Mouse (Mus musculus) hindbrain, embryonic 13.5 days (tissue): Measurements from ENCODE around the gene Crip1. TPM values are rescaled to one million over a fixed set of nuclear protein-coding genes. Genes with fewer than 3 reads are reported as not detected.

Experiments used
- ATAC-seq: fragments of 200-750 bp; cut with Nextera tagmentation; 2 replicates; pipeline ENCODE4 v1.8.0; 2017; ENCODE audit warnings: moderate TSS enrichment; ENCODE audit not compliant: low FRiP score
- H3K27ac ChIP-seq: fragments of 300-500 bp; sonication (generic); 2 replicates; pipeline ENCODE4 v1.5.1; 2015; ENCODE audit warnings: inconsistent platforms, mild to moderate bottlenecking, moderate library complexity
- H3K27me3 ChIP-seq: fragments of 300-500 bp; sonication (generic); 2 replicates; pipeline ENCODE4 v1.6.1; 2015; ENCODE audit warnings: mild to moderate bottlenecking, inconsistent platforms
- H3K36me3 ChIP-seq: fragments of 300-500 bp; sonication (generic); 2 replicates; pipeline ENCODE4 v1.6.1; 2015; ENCODE audit warnings: mild to moderate bottlenecking, inconsistent platforms
- H3K4me1 ChIP-seq: fragments of 300-500 bp; sonication (generic); replicated peaks from 2 replicates; pipeline ENCODE4 v1.6.1; 2015; ENCODE audit warnings: inconsistent platforms
- H3K4me2 ChIP-seq: fragments of 300-500 bp; sonication (generic); 2 replicates; pipeline ENCODE4 v1.6.1; 2015; ENCODE audit warnings: inconsistent platforms, mild to moderate bottlenecking, moderate library complexity
- H3K4me3 ChIP-seq: fragments of 300-500 bp; sonication (generic); 2 replicates; pipeline ENCODE4 v1.5.1; 2015; ENCODE audit warnings: mild to moderate bottlenecking, inconsistent platforms
- H3K9ac ChIP-seq: fragments of 300-500 bp; sonication (generic); 2 replicates; pipeline ENCODE4 v1.6.1; 2015; ENCODE audit warnings: mild to moderate bottlenecking, inconsistent platforms
- H3K9me3 ChIP-seq: fragments of 300-500 bp; sonication (generic); 2 replicates; pipeline ENCODE4 v1.6.1; 2016; ENCODE audit warnings: inconsistent platforms
- WGBS: fragments of 180-500 bp; shearing (Covaris S2); methylation state at CpG from one replicate; pipeline ENCODE4 v1.1.7; 2015; 5-methylcytosine and 5-hydroxymethylcytosine counted together
- polyA plus RNA-seq: library from polyadenylated mRNA; unstranded; fragments of >200 nt; fragmentation: Nextera tagmentation; extraction: Ambion mirVana; gene quantifications from 2 replicates; pipeline ENCODE4 v1.2.1, GENCODE M21; 2015

The Crip1 gene
- polyA plus RNA-seq, 1 experiment from 2014 or later, result 47.1 TPM

DNA sequence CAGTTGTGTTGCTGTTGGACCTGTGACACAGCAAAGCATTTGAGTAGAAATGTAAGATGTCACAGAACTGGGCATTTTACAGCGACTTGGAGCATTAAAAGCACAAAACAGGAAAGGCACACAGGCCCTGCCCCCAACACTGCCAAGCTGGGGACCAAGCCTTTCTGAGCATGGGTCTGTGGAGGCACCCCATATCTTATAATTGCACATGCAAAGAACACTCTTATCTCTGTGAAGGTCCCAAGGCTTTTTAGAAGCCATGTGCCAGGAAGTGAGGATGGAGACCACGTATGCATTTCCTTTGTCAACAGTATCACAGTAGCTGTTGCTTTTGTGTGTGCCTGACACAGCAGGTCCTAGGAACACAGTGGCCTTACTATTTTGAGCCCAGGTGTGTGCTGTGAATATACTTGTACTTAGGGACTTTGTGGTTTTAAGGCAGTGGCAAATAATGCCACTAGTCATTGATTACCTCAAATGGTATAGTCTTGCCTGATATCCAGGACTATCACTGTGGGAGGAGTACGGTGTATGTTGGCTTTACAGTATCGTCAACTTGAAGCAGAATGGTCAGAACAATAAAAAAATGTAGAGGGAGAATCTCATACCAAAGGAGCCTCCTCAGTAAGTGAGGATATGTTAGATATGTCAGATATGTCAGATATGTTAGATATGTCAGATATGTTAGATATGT lies 38.5 kb upstream of the Crip1 start:
- no peak for ATAC-seq
- Histone ChIP-seq H3K27ac (no peak overlapping the region), H3K4me1 (peaks cover 52% of the 10 kb centered on the region), H3K9ac (no peak overlapping the region), H3K9me3 (no peaks in the 10 kb centered on the region), H3K4me2 (no peak overlapping the region), H3K4me3 (no peak overlapping the region), H3K27me3 (no peaks in the 10 kb centered on the region), H3K36me3 (peaks cover 11% of the 10 kb centered on the region)
- WGBS, result 89% methylated on average over 4 of the region's 4 CpGs

DNA sequence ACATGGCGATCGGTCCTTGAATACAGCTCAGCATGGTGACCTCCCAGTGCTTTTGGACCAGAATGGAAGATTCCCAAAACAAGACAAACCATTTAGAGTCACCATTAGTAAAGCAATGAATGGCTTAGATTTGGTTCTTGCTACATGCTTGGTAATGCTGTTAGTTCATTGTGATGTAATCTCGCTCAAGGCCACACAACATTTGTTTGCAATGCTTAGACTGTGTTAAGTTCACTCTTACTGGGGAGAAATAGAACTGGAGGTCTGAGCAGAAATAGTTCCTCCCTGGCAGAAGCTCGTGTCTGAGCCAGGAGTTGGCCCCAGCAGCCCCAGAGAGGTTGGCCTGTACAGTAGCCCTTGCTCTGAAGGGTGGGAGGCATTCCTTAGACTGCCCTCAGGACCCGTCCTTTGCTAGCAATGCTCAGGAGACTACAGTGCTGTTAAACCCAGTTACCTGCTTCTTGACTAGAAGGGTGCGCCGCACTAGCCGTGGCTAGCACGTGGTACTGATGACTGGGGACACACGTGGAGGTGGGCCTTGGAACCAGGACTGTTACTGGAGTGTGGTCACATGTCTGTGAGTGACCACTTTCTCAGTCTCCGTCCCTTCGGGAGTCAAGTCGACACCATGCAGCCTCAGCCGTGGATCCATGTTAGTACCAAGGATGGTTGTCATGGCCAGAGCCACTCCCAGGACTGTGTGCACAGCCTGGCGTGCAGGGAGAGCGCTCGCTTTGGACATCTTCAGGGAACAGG lies 37.4 kb upstream of the Crip1 start:
- 88% methylated on average over 17 of the region's 17 CpGs for WGBS
- H3K36me3 ChIP-seq, result peaks cover 22% of the 10 kb centered on the region
- no peak overlapping the region for H3K9ac ChIP-seq
- no peaks in the 10 kb centered on the region for H3K27me3 ChIP-seq
- peak; percentile 14; the same call in 1 of the 2 replicates for ATAC-seq
- H3K4me3 ChIP-seq, result no peak overlapping the region
- no peak overlapping the region for H3K27ac ChIP-seq
- no peaks in the 10 kb centered on the region for H3K9me3 ChIP-seq
- H3K4me2 ChIP-seq, result no peak overlapping the region
- H3K4me1 ChIP-seq, result peaks cover 42% of the 10 kb centered on the region

DNA sequence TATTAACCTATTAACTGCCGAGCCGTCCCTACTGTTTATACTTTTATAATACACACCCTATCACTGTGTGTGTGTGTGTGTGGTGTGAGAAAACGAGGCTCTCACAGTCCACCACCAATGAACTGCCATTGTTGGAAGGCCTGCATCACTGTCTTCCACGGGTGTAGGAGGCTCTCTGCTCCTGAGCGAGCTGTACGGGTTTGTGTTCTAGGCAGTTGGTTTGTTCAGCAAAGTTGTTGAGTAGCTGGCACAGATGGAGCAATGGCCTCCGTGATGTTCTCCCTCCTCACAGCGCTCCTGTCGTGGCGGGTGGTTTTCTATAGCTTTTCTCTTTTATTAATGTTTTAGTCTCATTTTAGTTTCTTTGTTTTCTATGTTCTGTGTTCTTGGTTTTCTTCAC lies 36.3 kb upstream of the Crip1 start:
- Histone ChIP-seq H3K27ac (no peak overlapping the region), H3K4me3 (no peak overlapping the region), H3K9me3 (no peaks in the 10 kb centered on the region), H3K9ac (no peak overlapping the region), H3K4me1 (peaks cover 31% of the 10 kb centered on the region), H3K4me2 (no peak overlapping the region), H3K27me3 (no peaks in the 10 kb centered on the region), H3K36me3 (peaks cover 33% of the 10 kb centered on the region)
- 82% methylated on average over 10 of the region's 10 CpGs for WGBS
- ATAC-seq, result no peak

DNA sequence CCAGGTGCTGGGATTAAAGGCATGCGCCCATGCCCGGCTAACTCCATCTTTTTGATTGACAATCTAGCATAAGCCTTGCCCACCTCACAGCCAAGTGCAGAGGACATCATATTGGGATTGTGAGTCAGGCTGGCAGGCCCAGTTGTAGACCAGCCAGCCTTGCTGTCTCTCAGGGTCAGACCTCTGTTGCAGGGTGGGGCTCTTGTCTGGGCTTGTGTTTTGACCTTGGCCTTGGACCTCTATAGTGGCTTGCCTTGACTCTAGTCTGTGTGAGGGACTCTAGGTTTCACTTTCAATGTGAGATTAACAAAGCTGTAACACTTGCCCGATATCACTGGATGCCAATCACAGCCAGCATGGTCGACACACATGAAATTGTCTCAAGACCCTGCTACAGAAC lies 32.0 kb upstream of the Crip1 start:
- WGBS, result 90% methylated on average over 4 of the region's 4 CpGs

DNA sequence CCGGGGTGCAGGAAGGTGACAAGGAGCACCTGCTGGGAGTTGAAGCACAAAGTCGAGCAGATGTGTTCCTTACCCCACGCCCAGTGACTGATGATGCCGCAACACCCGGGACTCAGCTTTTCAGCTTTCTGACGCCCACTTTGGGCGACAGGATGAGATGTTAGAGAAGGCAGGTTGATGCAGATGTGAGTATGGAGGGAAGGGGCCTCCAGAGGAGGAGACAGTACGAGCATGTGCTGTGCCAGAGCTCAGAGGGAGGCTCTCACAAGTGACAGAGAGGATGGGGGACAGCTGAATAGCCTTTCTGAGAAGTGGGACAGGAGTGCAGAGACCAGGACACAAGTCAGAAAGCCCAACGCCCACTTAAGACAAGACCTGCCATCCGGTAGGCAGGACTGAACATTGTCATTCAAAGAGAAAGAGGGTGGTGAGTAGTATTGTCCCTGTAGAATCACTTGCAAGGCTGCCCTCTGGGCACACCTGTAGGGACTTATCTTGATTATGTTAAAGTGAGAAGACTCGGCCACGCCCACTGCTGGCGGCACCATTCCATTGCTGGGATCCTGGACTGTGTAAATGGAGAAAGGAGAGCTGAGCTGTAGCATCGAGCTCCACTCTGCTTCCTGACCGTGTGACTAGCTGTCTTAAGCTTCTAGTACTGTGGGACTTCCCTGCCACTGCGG lies 31.1 kb upstream of the Crip1 start:
- Histone ChIP-seq H3K4me2 (no peak overlapping the region), H3K27ac (no peak overlapping the region), H3K36me3 (peaks cover 64% of the 10 kb centered on the region), H3K4me3 (no peak overlapping the region), H3K9me3 (no peaks in the 10 kb centered on the region), H3K4me1 (peaks cover 9% of the 10 kb centered on the region), H3K9ac (no peak overlapping the region), H3K27me3 (no peaks in the 10 kb centered on the region)
- WGBS, result 90% methylated on average over 16 of the region's 16 CpGs
- no peak for ATAC-seq

More for the DNA sequence above, 32.0 kb upstream of the Crip1 start:
- Histone ChIP-seq H3K36me3 (peaks cover 61% of the 10 kb centered on the region), H3K9ac (no peak overlapping the region), H3K4me1 (peaks cover 16% of the 10 kb centered on the region), H3K4me3 (no peak overlapping the region), H3K4me2 (no peak overlapping the region), H3K27me3 (no peaks in the 10 kb centered on the region), H3K9me3 (no peaks in the 10 kb centered on the region), H3K27ac (no peak overlapping the region)
- ATAC-seq, result no peak

DNA sequence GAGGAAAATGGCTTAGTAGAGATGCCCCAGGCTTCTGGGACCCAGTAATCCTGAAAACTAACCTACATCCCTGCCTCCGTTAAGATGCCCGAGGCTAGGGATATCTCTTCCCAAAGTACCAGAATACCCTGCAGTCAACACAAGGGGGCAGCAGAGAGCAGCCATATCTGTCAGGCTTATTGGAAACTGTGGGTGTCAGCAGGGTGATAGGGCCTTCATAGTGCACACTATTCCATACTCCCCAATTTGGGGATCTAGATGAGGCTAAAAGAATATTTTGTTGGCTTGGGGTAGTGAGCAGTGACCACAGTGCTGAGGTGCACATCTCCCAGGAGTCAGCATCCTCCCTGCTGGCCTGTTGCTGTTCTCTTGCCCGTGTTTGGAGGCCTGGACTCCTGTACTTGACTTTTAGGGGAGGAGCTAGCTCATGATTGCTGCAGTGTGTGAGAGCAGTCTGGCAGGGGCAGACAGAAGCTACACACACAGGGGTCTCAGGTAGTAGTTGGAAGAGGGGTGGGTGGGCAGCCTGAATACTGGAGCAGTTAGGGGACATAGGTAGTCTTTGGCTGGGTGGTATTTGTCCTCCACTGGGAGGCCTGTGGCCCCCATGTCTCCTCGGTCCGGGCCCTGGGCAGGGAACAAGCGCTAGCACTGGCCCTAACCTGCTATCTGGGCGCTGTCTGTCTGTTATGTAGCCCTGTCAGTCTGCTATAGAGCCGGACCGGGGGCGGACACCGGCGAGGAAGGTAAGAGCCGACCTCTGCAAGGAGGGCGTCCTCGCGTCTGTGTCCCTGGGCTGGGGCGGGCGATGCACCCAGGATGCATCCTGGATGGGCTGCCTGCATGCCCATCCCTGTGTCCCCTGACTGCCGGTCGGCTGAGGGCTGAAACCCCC lies 26.4 kb upstream of the Crip1 start:
- peak; percentile 60 for ATAC-seq
- H3K36me3 ChIP-seq, result peaks cover 83% of the 10 kb centered on the region
- WGBS, result 89% methylated on average over 20 of the region's 20 CpGs
- H3K27ac ChIP-seq, result no peak overlapping the region
- H3K27me3 ChIP-seq, result no peaks in the 10 kb centered on the region
- no peaks in the 10 kb centered on the region for H3K9me3 ChIP-seq
- no peak overlapping the region for H3K4me2 ChIP-seq
- no peak overlapping the region for H3K9ac ChIP-seq
- no peak overlapping the region for H3K4me3 ChIP-seq
- H3K4me1 ChIP-seq, result no peaks in the 10 kb centered on the region

DNA sequence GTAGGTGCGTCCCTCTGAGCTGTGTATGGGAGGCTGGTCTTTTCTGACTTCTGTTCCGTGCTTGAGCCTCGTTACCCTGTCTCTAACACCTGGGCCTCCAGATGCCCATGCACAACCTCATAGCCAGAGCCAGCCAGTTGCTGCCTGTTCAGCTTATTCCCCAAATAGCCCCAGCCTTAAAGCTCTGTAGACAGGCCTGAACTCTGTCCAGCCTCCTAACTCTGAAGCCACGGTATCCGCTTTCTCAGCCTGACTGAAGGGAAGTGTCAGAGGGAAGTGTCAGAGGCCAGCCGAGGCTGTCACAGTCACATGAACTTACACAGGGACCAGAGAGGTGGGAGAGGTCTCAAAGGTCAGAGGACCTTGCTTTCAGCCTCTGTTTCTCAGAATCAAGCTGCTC lies 21.4 kb upstream of the Crip1 start:
- Histone ChIP-seq H3K4me1 (no peaks in the 10 kb centered on the region), H3K4me3 (no peak overlapping the region), H3K9ac (no peak overlapping the region), H3K36me3 (peaks cover 100% of the 10 kb centered on the region), H3K4me2 (no peak overlapping the region), H3K27me3 (no peaks in the 10 kb centered on the region), H3K27ac (no peak overlapping the region), H3K9me3 (no peaks in the 10 kb centered on the region)
- WGBS, result 87% methylated on average over 6 of the region's 6 CpGs
- ATAC-seq, result no peak

DNA sequence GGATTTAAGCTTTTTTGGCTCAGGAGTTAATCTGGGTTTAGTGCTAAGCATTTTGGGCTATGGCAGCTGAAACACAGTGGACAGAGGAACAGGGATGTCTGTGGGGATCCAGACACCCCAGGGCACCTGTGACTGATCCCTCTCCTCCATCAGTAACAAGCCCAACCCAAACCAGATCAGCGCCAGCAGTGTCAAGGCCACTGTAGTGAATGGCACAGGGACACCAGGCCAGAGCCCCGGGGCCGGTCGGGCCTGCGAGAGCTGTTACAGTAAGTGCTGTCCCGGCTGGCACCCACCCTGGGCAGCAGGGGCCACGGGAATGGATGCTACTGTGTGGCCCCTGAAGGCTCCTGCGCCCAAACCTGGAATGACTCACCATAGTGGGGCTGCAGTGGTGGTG lies 15.4 kb upstream of the Crip1 start:
- peaks cover 100% of the 10 kb centered on the region for H3K36me3 ChIP-seq
- WGBS, result 96% methylated on average over 8 of the region's 8 CpGs
- H3K4me3 ChIP-seq, result no peak overlapping the region
- ATAC-seq, result no peak
- no peak overlapping the region for H3K9ac ChIP-seq
- no peaks in the 10 kb centered on the region for H3K27me3 ChIP-seq
- no peaks in the 10 kb centered on the region for H3K4me1 ChIP-seq
- no peaks in the 10 kb centered on the region for H3K9me3 ChIP-seq
- no peak overlapping the region for H3K27ac ChIP-seq
- H3K4me2 ChIP-seq, result no peak overlapping the region

DNA sequence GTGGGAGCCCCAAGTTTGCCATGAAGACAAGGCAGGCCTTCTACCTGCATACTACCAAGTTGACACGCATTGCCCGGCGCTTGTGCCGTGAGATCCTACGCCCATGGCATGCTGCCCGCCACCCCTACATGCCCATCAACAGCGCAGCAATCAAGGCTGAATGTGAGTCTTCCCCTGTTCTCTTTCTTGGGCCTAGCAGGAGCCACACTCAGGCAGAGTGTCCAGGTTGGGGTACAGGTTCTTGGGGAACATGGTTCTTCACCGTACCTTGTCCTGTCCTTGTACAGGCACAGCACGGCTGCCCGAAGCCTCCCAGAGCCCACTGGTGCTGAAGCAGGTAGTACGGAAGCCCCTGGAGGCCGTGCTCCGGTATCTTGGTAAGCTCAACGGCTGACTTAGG lies 14.5 kb upstream of the Crip1 start:
- no peaks in the 10 kb centered on the region for H3K9me3 ChIP-seq
- no peaks in the 10 kb centered on the region for H3K4me1 ChIP-seq
- H3K4me3 ChIP-seq, result no peak overlapping the region
- no peak overlapping the region for H3K4me2 ChIP-seq
- H3K27me3 ChIP-seq, result no peaks in the 10 kb centered on the region
- no peak for ATAC-seq
- no peak overlapping the region for H3K9ac ChIP-seq
- H3K36me3 ChIP-seq, result peaks cover 100% of the 10 kb centered on the region
- H3K27ac ChIP-seq, result no peak overlapping the region
- whole genome bisulfite sequencing, result 96% methylated on average over 14 of the region's 14 CpGs

DNA sequence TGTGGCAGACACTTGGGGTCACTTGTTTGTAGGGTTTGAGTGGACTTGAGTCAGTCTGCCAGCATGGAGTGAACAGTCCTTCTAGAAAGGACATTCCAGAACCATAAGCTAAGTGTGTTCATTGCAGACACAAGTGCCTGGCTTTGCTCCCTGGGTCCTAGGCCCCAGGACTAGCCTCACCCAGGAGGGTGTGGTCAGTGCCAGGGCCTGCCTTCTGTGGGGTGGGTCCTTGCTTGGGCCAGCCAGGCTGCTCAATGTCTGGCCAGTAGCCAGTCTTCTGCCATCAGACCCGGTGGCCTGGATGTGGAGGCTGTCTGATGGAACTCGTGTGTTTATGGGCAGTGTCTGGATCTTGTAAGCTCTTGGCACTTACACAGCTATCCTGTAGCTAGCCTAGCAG lies 13.5 kb upstream of the Crip1 start:
- peaks cover 100% of the 10 kb centered on the region for H3K36me3 ChIP-seq
- no peak overlapping the region for H3K4me2 ChIP-seq
- H3K4me3 ChIP-seq, result no peak overlapping the region
- no peaks in the 10 kb centered on the region for H3K4me1 ChIP-seq
- ATAC-seq, result peak; percentile 21; the same call in 1 of the 2 replicates
- H3K27ac ChIP-seq, result no peak overlapping the region
- no peaks in the 10 kb centered on the region for H3K9me3 ChIP-seq
- 71% methylated on average over 2 of the region's 2 CpGs for WGBS
- H3K9ac ChIP-seq, result no peak overlapping the region
- no peaks in the 10 kb centered on the region for H3K27me3 ChIP-seq

DNA sequence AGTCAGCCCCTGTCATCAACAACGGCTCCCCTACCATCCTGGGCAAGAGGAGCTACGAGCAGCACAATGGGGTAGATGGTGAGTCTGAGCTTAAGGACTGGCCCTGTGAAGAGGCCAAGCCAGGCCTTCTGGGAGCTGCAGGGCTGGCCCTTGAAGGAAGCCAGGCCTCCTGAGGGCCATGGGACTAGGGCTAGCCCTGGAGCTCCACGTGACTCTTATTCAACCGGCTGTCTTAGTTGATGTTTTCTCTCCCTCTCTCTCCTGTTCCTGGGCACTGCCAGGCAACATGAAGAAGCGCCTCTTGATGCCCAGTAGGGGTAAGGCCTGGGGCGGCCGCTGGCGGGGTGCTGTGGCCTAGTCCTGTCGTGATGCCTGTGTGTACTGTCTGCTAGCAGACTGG lies 12.9 kb upstream of the Crip1 start:
- H3K4me1 ChIP-seq, result peaks cover under 1% of the 10 kb centered on the region
- no peak for ATAC-seq
- H3K36me3 ChIP-seq, result peaks cover 100% of the 10 kb centered on the region
- 93% methylated on average over 9 of the region's 9 CpGs for WGBS
- no peak overlapping the region for H3K9ac ChIP-seq
- no peak overlapping the region for H3K4me3 ChIP-seq
- no peak overlapping the region for H3K27ac ChIP-seq
- H3K4me2 ChIP-seq, result no peak overlapping the region
- H3K27me3 ChIP-seq, result no peaks in the 10 kb centered on the region
- H3K9me3 ChIP-seq, result no peaks in the 10 kb centered on the region
